Mouse (Mus musculus) left cerebral cortex, postnatal 25 days (tissue): ENCODE measurements around the gene Corin. TPM values are rescaled to one million over a fixed set of nuclear protein-coding genes. Genes with fewer than 3 reads are reported as not detected.

ENCODE experiments used
- DNase-seq, 2 experiments: peaks; one replicate each; pipeline ENCODE4 v3.0.0; 2022; ENCODE audit warnings: low spot score in 2 of 2, mixed read lengths in 1 of 2
- intact Hi-C: fragments of 180-260 bp; cut with DNase I; formaldehyde crosslinking; loops from one replicate; pipeline ENCODE4 v1.15.1; 2025
- total RNA-seq, 2 experiments: library from RNA; stranded (reverse); gene quantifications; 2 replicates each; pipeline ENCODE4 v1.2.3; 2021

The Corin gene
- total RNA-seq, 2 experiments from 2014 or later: 0.18 to 0.25 TPM

- intact Hi-C loops: no loop called here
Observed at GRCm38 (mm10) chr5:72348591-72348990, 155.7 kb downstream of the Corin start.

GRCm38 (mm10) chr5:72335873-72336272 is 168.4 kb downstream of the Corin start:
- intact Hi-C loops: no loop called here
- DNase-seq: no peak

More at GRCm38 (mm10) chr5:72348591-72348990, 155.7 kb downstream of the Corin start:
- DNase-seq: no peak

- peak in 1 of 2 experiments; percentile 63 for DNase-seq
- intact Hi-C loops: no loop called here
Observed at GRCm38 (mm10) chr5:72332901-72333300, 171.4 kb downstream of the Corin start.

GRCm38 (mm10) chr5:72331217-72331616 is 173.1 kb downstream of the Corin start:
- intact Hi-C loops: no loop called here
- no peak for DNase-seq

- no peak for DNase-seq
- intact Hi-C loops: no loop called here
Observed at GRCm38 (mm10) chr5:72330648-72331047, 173.6 kb downstream of the Corin start.

- intact Hi-C loops: no loop called here
- DNase-seq: no peak
Observed at GRCm38 (mm10) chr5:72329453-72329852, 174.8 kb downstream of the Corin start.

- intact Hi-C loops: no loop called here
- DNase-seq: peak in 1 of 2 experiments; percentile 21
Observed at GRCm38 (mm10) chr5:72315282-72315681, 189.0 kb downstream of the Corin start.

- intact Hi-C loops: no loop called here
- DNase-seq: no peak
Observed at GRCm38 (mm10) chr5:72298418-72299104, 205.7 kb downstream of the Corin start.

GRCm38 (mm10) chr5:72285077-72285476 is 219.2 kb downstream of the Corin start:
- intact Hi-C loops: no loop called here

GRCm38 (mm10) chr5:72282907-72283306 is 221.4 kb downstream of the Corin start:
- DNase-seq: no peak
- intact Hi-C loops: no loop called here

More at GRCm38 (mm10) chr5:72285077-72285476, 219.2 kb downstream of the Corin start:
- no peak for DNase-seq

- intact Hi-C loops: loop anchor here (1.0 to 5.0 kb wide), 2 partner anchors 97 to 767 kb away; no protein-coding TSS in a partner anchor
Observed at GRCm38 (mm10) chr5:72269652-72270051, 234.6 kb downstream of the Corin start.

GRCm38 (mm10) chr5:72269204-72269603 is 235.1 kb downstream of the Corin start:
- DNase-seq: no peak
- intact Hi-C loops: loop anchor here (1.0 to 5.0 kb wide), 2 partner anchors 97 to 767 kb away; no protein-coding TSS in a partner anchor

More at GRCm38 (mm10) chr5:72269652-72270051, 234.6 kb downstream of the Corin start:
- peak; percentile 32 to 37 for DNase-seq

GRCm38 (mm10) chr5:72266955-72267535 is 237.2 kb downstream of the Corin start:
- intact Hi-C loops: loop anchor here (5.0 kb wide), 1 partner anchor 765 kb away; no protein-coding TSS in a partner anchor
- no peak for DNase-seq

GRCm38 (mm10) chr5:72264195-72264751 is 240.0 kb downstream of the Corin start:
- no peak for DNase-seq
- intact Hi-C loops: no loop called here

- DNase-seq: no peak
- intact Hi-C loops: no loop called here
Observed at GRCm38 (mm10) chr5:72261802-72262324, 242.4 kb downstream of the Corin start.

- intact Hi-C loops: no loop called here
- DNase-seq: no peak
Observed at GRCm38 (mm10) chr5:72259298-72259621, 245.0 kb downstream of the Corin start.

- no peak for DNase-seq
- intact Hi-C loops: no loop called here
Observed at GRCm38 (mm10) chr5:72258409-72259297, 245.6 kb downstream of the Corin start.

- no peak for DNase-seq
- intact Hi-C loops: no loop called here
Observed at GRCm38 (mm10) chr5:72257084-72257483, 247.2 kb downstream of the Corin start.

GRCm38 (mm10) chr5:72254958-72255357 is 249.3 kb downstream of the Corin start:
- intact Hi-C loops: no loop called here

GRCm38 (mm10) chr5:72250180-72250579 is 254.1 kb downstream of the Corin start:
- no peak for DNase-seq
- intact Hi-C loops: no loop called here

More at GRCm38 (mm10) chr5:72254958-72255357, 249.3 kb downstream of the Corin start:
- DNase-seq: no peak
